Comparison of ENCODE assay signal across 17 mouse cellular contexts in the genomic region with DNA sequence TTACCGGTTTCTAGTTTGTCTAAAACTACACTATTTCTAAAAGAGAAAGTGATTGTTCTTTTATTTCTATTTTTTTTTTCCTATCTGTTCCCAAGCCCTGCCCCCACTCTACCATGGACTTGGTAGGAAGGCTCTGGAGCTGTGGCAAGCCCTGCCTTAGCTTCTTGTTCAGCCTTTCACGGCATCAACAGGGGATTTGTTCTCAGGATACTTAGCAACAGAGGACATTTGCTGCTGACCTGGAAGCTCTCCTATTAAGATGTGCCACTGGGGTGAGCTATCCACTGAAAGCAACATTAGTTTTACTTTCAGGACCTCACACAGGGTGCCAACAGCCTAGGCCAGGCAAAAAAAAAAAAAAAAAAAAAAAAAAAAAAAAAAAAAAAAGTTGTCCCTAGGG. TPM values are rescaled to one million over a fixed set of nuclear protein-coding genes. Genes with fewer than 3 reads are reported as not detected.
DNase-seq lines count a peak whose midpoint lies in the region; ATAC-seq lines count a peak whose summit lies in the region.
"Had no signal": no experiment of that assay in that cellular context is flagged by ENCODE, and none has a peak within 500 bp of the region (broad histone marks: within the 10 kb centered on the region; RNA-seq: fewer than 3 reads in every experiment).

No protein-coding gene starts in this region.

- peaks cover 85% of the 10 kb centered on the region for H3K27me3 ChIP-seq in kidney, embryonic 14.5 days (ENCODE audit: control insufficient read depth, insufficient read depth, low read length)
- H3K27me3 ChIP-seq in embryonic facial prominence, embryonic 13.5 days = peaks cover 95% of the 10 kb centered on the region
- no peaks in the 10 kb centered on the region for H3K27me3 ChIP-seq in hindbrain, embryonic 14.5 days (ENCODE audit: control insufficient read depth, insufficient read depth, low read length)
- H3K27me3 ChIP-seq in neural tube, embryonic 13.5 days = peaks cover 51% of the 10 kb centered on the region

- no peaks in the 10 kb centered on the region for H3K9me3 ChIP-seq in kidney, embryonic 14.5 days (ENCODE audit: control insufficient read depth, low read length)
- H3K9me3 ChIP-seq in embryonic facial prominence, embryonic 13.5 days = no peaks in the 10 kb centered on the region
- H3K9me3 ChIP-seq in hindbrain, embryonic 14.5 days (ENCODE audit: control insufficient read depth, low read length) = no peaks in the 10 kb centered on the region
- H3K9me3 ChIP-seq in neural tube, embryonic 13.5 days = no peaks in the 10 kb centered on the region
- H3K9me3 ChIP-seq: liver, embryonic 13.5 days had no signal

- no peak overlapping the region for H3K27ac ChIP-seq in kidney, embryonic 14.5 days (ENCODE audit: low read depth, low read length)
- H3K27ac ChIP-seq in embryonic facial prominence, embryonic 13.5 days = no peak overlapping the region; the same call in 1 of the 2 replicates
- 0 out of 2 replicates have a peak overlapping the region, but pooled peaks have one; percentile 51 for H3K27ac ChIP-seq in hindbrain, embryonic 14.5 days
- no peak overlapping the region for H3K27ac ChIP-seq in neural tube, embryonic 13.5 days (replicated peaks)
- H3K27ac ChIP-seq: heart, adult 2 months; liver, embryonic 13.5 days had no signal

- H3K4me2 ChIP-seq in kidney, embryonic 14.5 days (replicated peaks; ENCODE audit: low read depth, low read length) = 0 out of 2 replicates have a peak overlapping the region, but pooled peaks have one; percentile 1
- peak overlapping the region; percentile 78 for H3K4me2 ChIP-seq in embryonic facial prominence, embryonic 13.5 days
- peak overlapping the region; percentile 79 for H3K4me2 ChIP-seq in hindbrain, embryonic 14.5 days (replicated peaks)
- H3K4me2 ChIP-seq in neural tube, embryonic 13.5 days = peak overlapping the region; percentile 80
- H3K4me2 ChIP-seq: liver, embryonic 13.5 days had no signal

- no peaks in the 10 kb centered on the region for H3K36me3 ChIP-seq in kidney, embryonic 14.5 days (ENCODE audit: control insufficient read depth, insufficient read depth, low read length)
- no peaks in the 10 kb centered on the region for H3K36me3 ChIP-seq in embryonic facial prominence, embryonic 13.5 days
- no peaks in the 10 kb centered on the region for H3K36me3 ChIP-seq in hindbrain, embryonic 14.5 days (replicated peaks; ENCODE audit: control insufficient read depth, insufficient read depth)
- no peaks in the 10 kb centered on the region for H3K36me3 ChIP-seq in neural tube, embryonic 13.5 days
- H3K36me3 ChIP-seq: liver, embryonic 13.5 days had no signal

- no peak for DNase-seq in kidney, adult 8-10 months
- DNase-seq in hindbrain, embryonic 14.5 days (ENCODE audit: low spot score) = peak; percentile 56
- DNase-seq in gastrocnemius, adult 18-20 months (ENCODE audit: low spot score) = no peak
- DNase-seq in thymus, postnatal 10 days (ENCODE audit: low spot score in 2 of 2) = no peak
- DNase-seq in right cerebral cortex, adult 18-20 months = no peak
- DNase-seq: adrenal gland, postnatal 14 days; cerebellum, adult 2 months; heart, adult 2 months; liver, embryonic 13.5 days; lung, postnatal 4 days; thymus, postnatal 36 days had no signal

- ATAC-seq in kidney, embryonic 14.5 days (ENCODE audit: low FRiP score, low TSS enrichment) = no peak
- ATAC-seq in embryonic facial prominence, embryonic 13.5 days (ENCODE audit: insufficient number of reproducible peaks, insufficient read depth, low FRiP score, low TSS enrichment, low read depth) = no peak
- no peak for ATAC-seq in hindbrain, embryonic 14.5 days (ENCODE audit: low FRiP score)
- no peak for ATAC-seq in neural tube, embryonic 13.5 days (ENCODE audit: low read depth)

- 6% methylated on average over 2 of the region's 2 CpGs for WGBS in kidney, embryonic 14.5 days
- 8% methylated on average over 2 of the region's 2 CpGs for WGBS in embryonic facial prominence, embryonic 13.5 days
- 9% methylated on average over 2 of the region's 2 CpGs for WGBS in hindbrain, embryonic 14.5 days
- WGBS in neural tube, embryonic 13.5 days = 11% methylated on average over 2 of the region's 2 CpGs

- H3K9ac ChIP-seq in kidney, embryonic 14.5 days (ENCODE audit: low read depth, low read length) = no peak overlapping the region
- no peak overlapping the region for H3K9ac ChIP-seq in embryonic facial prominence, embryonic 13.5 days
- 0 out of 2 replicates have a peak overlapping the region, but pooled peaks have one; percentile 0 for H3K9ac ChIP-seq in hindbrain, embryonic 14.5 days
- H3K9ac ChIP-seq in neural tube, embryonic 13.5 days = 0 out of 2 replicates have a peak overlapping the region, but pooled peaks have one; percentile 6
- H3K9ac ChIP-seq: liver, embryonic 13.5 days had no signal

- H3K4me3 ChIP-seq in kidney, embryonic 14.5 days (ENCODE audit: low read length) = no peak overlapping the region
- H3K4me3 ChIP-seq in embryonic facial prominence, embryonic 13.5 days = peak overlapping the region; percentile 50
- H3K4me3 ChIP-seq in hindbrain, embryonic 14.5 days (replicated peaks; ENCODE audit: low read length) = peak overlapping the region; percentile 47
- H3K4me3 ChIP-seq in neural tube, embryonic 13.5 days = peak overlapping the region; percentile 52
- H3K4me3 ChIP-seq: heart, adult 2 months; liver, embryonic 13.5 days had no signal

- H3K4me1 ChIP-seq in kidney, embryonic 14.5 days (ENCODE audit: control insufficient read depth, insufficient read depth, low read length) = no peaks in the 10 kb centered on the region; the same call in 1 of the 2 replicates
- H3K4me1 ChIP-seq in embryonic facial prominence, embryonic 13.5 days = peaks cover 17% of the 10 kb centered on the region
- H3K4me1 ChIP-seq in hindbrain, embryonic 14.5 days (replicated peaks; ENCODE audit: control insufficient read depth, insufficient read depth, low read length) = peaks cover 39% of the 10 kb centered on the region
- peaks cover 73% of the 10 kb centered on the region for H3K4me1 ChIP-seq in neural tube, embryonic 13.5 days (replicated peaks)

RNA-seq across cellular contexts. Expression of gene Pou3f3, which starts 15.4 kb away (rescaled TPM):
- 8.5 and 8.8 TPM in 2 replicates for polyA plus RNA-seq in kidney, embryonic 14.5 days (2014; fragmentation: Nextera tagmentation; extraction: Ambion mirVana)
- polyA plus RNA-seq in embryonic facial prominence, embryonic 13.5 days (2015; fragmentation: Nextera tagmentation; extraction: Ambion mirVana) = 11.4 and 13.4 TPM in 2 replicates
- polyA plus RNA-seq in hindbrain, embryonic 14.5 days (2014; fragmentation: Nextera tagmentation; extraction: Ambion mirVana) = 10.6 and 11.5 TPM in 2 replicates
- 10.5 and 12.2 TPM in 2 replicates for polyA plus RNA-seq in neural tube, embryonic 13.5 days (2015; fragmentation: Nextera tagmentation; extraction: Ambion mirVana)
- total RNA-seq in gastrocnemius, adult 18-20 months (2021) = not detected
- total RNA-seq: heart, adult 2 months; neutrophil, adult 5-6 weeks had no signal
- polyA plus RNA-seq: C2C12; heart, adult 2 months; spleen, adult 2 months had no signal

Comparison
In these comparisons a context has a peak if more than half of its experiments do, and no peak if none do; other contexts are left out.
1. H3K4me2 ChIP-seq: peak in every context shown above with its lines; median percentile 80 in neural tube, embryonic 13.5 days; 79 in hindbrain, embryonic 14.5 days; 78 in embryonic facial prominence, embryonic 13.5 days; 1 in kidney, embryonic 14.5 days.
2. H3K9ac ChIP-seq: peak in hindbrain, embryonic 14.5 days (single experiment) and neural tube, embryonic 13.5 days (single experiment); none in kidney, embryonic 14.5 days (single experiment) and embryonic facial prominence, embryonic 13.5 days (single experiment).